Mouse (Mus musculus): ENCODE measurements around the gene Clca2. TPM values are rescaled to one million over a fixed set of nuclear protein-coding genes. Genes with fewer than 3 reads are reported as not detected.

Gene Clca2
- 1.6 TPM for polyA plus RNA-seq (2014; fragmentation: Illumina TruSeq; extraction: RNeasy Lipid Tissue Mini Kit (QIAGEN cat#74804); ENCODE audit: low read depth, low replicate concordance)

GRCm38 (mm10) chr3:145099291-145099690, at the start of gene Clca2:
Gene Clca2 (minus strand): TSS chr3:145099443.

DNA sequence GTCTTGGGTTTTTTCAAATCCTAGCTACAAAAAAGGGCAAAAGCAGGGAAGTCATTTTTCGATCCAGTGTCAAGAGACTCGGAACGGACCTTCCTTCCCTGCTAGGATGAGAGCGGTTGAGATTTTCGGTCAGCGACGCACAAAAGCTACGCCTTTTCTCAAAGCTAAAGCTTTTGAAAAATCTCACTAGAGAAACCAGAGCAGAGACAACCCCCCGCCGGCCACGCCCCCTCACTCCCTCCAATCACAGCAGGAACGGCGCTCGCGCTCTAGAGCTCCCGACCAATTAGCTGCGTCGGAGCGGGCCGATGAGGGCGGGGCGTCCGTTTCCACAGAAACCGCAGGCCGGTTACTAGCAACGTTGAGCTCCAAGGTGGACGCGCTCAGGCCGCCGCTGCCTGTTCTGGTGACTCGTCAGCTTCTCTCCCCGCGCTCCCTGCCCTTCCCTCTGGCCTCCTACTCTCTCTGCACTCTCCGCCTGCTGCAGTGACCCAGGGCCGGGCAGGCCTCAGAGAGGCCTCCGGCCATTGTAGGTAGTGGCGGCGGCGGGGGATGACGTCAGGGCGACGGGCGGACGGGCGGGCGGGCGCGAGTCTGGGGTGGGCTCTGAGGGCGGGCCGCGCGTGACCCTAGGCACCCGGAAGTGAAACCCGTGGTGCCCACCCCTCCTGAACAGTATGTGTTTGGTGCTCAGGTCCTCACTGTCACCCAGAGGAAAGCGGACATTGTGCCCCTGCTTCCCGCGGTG, 19.2 kb upstream of the Clca2 start, which contains the start of gene Odf2l:
Gene Odf2l (plus strand): TSS at position 335 of the 748 bp plus-strand sequence.

GRCm38 (mm10) chr3:145032676-145033075, 66.6 kb downstream of the Clca2 start, which contains the start of gene Clca1:
Gene Clca1 (minus strand): TSS chr3:145032776.

Other genes starting within 250 kb of the Clca2 start
- 4.5 TPM for gene Clca4b, start 166.9 kb downstream of the Clca2 start, polyA plus RNA-seq (2014; fragmentation: Illumina TruSeq; extraction: RNeasy Lipid Tissue Mini Kit (QIAGEN cat#74804); ENCODE audit: low read depth, low replicate concordance)
- 966 TPM for gene Clca4a, start 124.4 kb downstream of the Clca2 start, polyA plus RNA-seq (2014; fragmentation: Illumina TruSeq; extraction: RNeasy Lipid Tissue Mini Kit (QIAGEN cat#74804); ENCODE audit: low read depth, low replicate concordance)
- gene Clca1, start 66.7 kb downstream of the Clca2 start, polyA plus RNA-seq (2014; fragmentation: Illumina TruSeq; extraction: RNeasy Lipid Tissue Mini Kit (QIAGEN cat#74804); ENCODE audit: low read depth, low replicate concordance), result 3,240 TPM
- 82.0 TPM for gene Odf2l, start 19.1 kb upstream of the Clca2 start, polyA plus RNA-seq (2014; fragmentation: Illumina TruSeq; extraction: RNeasy Lipid Tissue Mini Kit (QIAGEN cat#74804); ENCODE audit: low read depth, low replicate concordance)
- gene Col24a1, start 193.0 kb upstream of the Clca2 start, polyA plus RNA-seq (2014; fragmentation: Illumina TruSeq; extraction: RNeasy Lipid Tissue Mini Kit (QIAGEN cat#74804); ENCODE audit: low read depth, low replicate concordance), result 4.2 TPM